Mouse (Mus musculus) forebrain, embryonic 10.5 days (tissue): ENCODE results near the gene Kcnj6. TPM values are rescaled to one million over a fixed set of nuclear protein-coding genes. Genes with fewer than 3 reads are reported as not detected.

Source experiments
- DNase-seq: peaks from one replicate; pipeline ENCODE4 v3.0.0-alpha.2; 2017; ENCODE audit warnings: low spot score; ENCODE audit errors: extremely low spot score
- H3K27ac ChIP-seq: fragments of 300-500 bp; sonication (generic); 2 replicates; pipeline ENCODE4 v1.5.1; 2016; ENCODE audit warnings: mild to moderate bottlenecking
- H3K27me3 ChIP-seq: fragments of 300-500 bp; sonication (generic); 2 replicates; pipeline ENCODE4 v1.6.1; 2016; ENCODE audit warnings: mild to moderate bottlenecking; ENCODE audit not compliant: poor library complexity, severe bottlenecking
- H3K36me3 ChIP-seq: fragments of 300-500 bp; sonication (generic); replicated peaks from 2 replicates; pipeline ENCODE4 v1.6.1; 2016; ENCODE audit warnings: mild to moderate bottlenecking, moderate library complexity
- H3K4me1 ChIP-seq: fragments of 300-500 bp; sonication (generic); 2 replicates; pipeline ENCODE4 v1.6.1; 2016
- H3K4me3 ChIP-seq: fragments of 300-500 bp; sonication (generic); 2 replicates; pipeline ENCODE4 v1.5.1; 2016; ENCODE audit warnings: mild to moderate bottlenecking, moderate library complexity
- H3K9me3 ChIP-seq: fragments of 300-500 bp; sonication (generic); 2 replicates; pipeline ENCODE4 v1.6.1; 2016; ENCODE audit warnings: mild to moderate bottlenecking, moderate library complexity
- WGBS: fragments of 180-500 bp; shearing (Covaris S2); methylation state at CpG from one replicate; pipeline ENCODE4 v1.1.7; 2016; 5-methylcytosine and 5-hydroxymethylcytosine counted together
- polyA plus RNA-seq: library from polyadenylated mRNA; unstranded; fragments of >200 nt; fragmentation: Nextera tagmentation; extraction: Ambion mirVana; gene quantifications from 2 replicates; pipeline ENCODE4 v1.2.1, GENCODE M21; 2016

The Kcnj6 gene
- polyA plus RNA-seq, 1 experiment from 2014 or later, result 0.22 TPM

DNA sequence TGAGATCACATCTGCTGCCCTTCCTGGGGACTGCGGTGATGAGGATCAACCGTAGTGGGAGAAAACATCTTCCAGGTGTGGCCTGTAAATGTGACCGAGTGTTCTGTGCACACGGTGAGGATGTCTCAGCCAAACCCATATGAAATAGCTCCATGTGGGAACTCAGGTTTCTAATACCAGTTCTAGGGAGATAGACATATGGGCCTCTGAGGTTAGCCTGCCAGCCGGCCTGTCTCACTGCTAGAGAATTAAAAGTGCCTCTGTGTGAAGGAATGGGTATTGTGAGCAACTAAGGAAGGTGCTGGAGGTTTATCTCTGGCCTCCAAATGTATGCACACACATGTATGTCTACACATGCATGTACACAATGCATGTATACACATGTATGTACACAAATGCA is 129.1 kb downstream of the Kcnj6 start:
- H3K4me1 ChIP-seq, result peaks cover 19% of the 10 kb centered on the region
- no peaks in the 10 kb centered on the region for H3K27me3 ChIP-seq
- H3K9me3 ChIP-seq, result no peaks in the 10 kb centered on the region
- WGBS, result 71% methylated on average over 5 of the region's 5 CpGs
- no peak overlapping the region for H3K4me3 ChIP-seq
- H3K36me3 ChIP-seq, result no peaks in the 10 kb centered on the region
- DNase-seq, result no peak
- H3K27ac ChIP-seq, result no peak overlapping the region

DNA sequence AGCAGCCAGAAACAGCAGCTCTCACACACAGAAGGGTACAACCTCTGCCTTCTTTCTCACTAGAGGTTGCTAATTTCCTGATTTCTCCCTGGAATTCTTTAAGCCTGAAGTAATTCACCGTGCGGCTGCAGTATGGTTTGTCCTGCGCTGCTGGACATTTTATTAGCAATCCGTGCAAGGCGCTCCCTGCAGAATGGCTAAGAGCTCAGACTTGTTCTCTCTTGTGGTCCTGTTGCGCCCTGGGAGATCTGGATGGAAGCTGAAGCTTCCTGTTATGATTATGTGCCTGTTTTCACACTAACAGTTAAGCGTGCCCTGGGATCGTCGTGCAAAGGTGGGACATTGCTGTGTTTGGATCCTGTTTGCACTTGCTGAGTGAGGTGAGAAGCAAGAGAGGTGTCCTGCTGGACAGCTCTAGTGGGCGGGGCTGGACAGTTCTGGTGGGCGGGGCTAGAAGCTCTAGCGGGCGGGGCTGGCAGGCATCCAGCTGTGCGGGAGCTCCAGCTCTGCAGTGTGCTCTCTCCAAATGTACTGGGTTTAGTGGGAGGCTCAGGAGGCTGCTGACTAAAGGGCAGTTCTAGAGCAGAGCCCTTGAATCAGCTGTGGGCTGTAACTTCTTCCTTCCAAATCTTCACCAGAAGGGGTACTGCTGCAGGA is 131.1 kb downstream of the Kcnj6 start:
- Histone ChIP-seq H3K36me3 (no peaks in the 10 kb centered on the region), H3K4me3 (no peak overlapping the region), H3K4me1 (peaks cover 9% of the 10 kb centered on the region; the same call in 1 of the 2 replicates), H3K9me3 (no peaks in the 10 kb centered on the region), H3K27me3 (no peaks in the 10 kb centered on the region), H3K27ac (no peak overlapping the region)
- 54% methylated on average over 14 of the region's 14 CpGs for WGBS
- DNase-seq, result no peak

- Histone ChIP-seq H3K4me1 (peaks cover 9% of the 10 kb centered on the region; the same call in 1 of the 2 replicates), H3K36me3 (no peaks in the 10 kb centered on the region), H3K4me3 (no peak overlapping the region), H3K27me3 (no peaks in the 10 kb centered on the region), H3K27ac (no peak overlapping the region), H3K9me3 (no peaks in the 10 kb centered on the region)
- whole genome bisulfite sequencing, result 85% methylated on average over 1 of the region's 1 CpGs
- no peak for DNase-seq
These were observed 131.7 kb downstream of the Kcnj6 start for GRCm38 (mm10) chr16:94865796-94866195.

DNA sequence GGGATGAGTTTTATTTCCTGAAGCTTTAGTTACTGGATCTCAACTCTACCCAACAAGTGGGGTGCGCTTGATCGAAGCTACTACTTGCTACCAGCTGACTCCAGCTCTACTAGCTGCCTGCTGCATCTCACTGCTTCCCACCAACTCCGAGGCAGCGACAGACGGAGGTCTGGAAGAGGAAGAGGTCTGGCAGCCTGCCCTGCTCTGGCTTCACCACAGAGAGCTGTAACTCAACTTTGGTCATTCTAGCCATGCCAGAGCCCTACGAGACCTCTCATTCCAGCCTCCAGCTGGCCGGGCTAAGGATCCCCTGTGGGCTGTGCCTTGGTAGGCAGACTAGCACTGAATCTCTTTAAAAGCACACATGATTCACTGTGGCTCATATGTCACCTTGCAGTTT is 132.4 kb downstream of the Kcnj6 start:
- Histone ChIP-seq H3K4me1 (peaks cover 9% of the 10 kb centered on the region; the same call in 1 of the 2 replicates), H3K27me3 (no peaks in the 10 kb centered on the region), H3K27ac (no peak overlapping the region), H3K36me3 (no peaks in the 10 kb centered on the region), H3K9me3 (no peaks in the 10 kb centered on the region), H3K4me3 (no peak overlapping the region)
- DNase-seq, result no peak
- 95% methylated on average over 7 of the region's 7 CpGs for WGBS

- no peaks in the 10 kb centered on the region for H3K36me3 ChIP-seq
- no peak for DNase-seq
- WGBS, result 94% methylated on average over 5 of the region's 5 CpGs
These were observed 134.0 kb downstream of the Kcnj6 start for GRCm38 (mm10) chr16:94863475-94863874.

GRCm38 (mm10) chr16:94855990-94856389 is 141.5 kb downstream of the Kcnj6 start:
- Histone ChIP-seq H3K4me1 (no peaks in the 10 kb centered on the region), H3K27ac (no peak overlapping the region), H3K27me3 (no peaks in the 10 kb centered on the region), H3K36me3 (no peaks in the 10 kb centered on the region), H3K9me3 (no peaks in the 10 kb centered on the region), H3K4me3 (no peak overlapping the region)
- DNase-seq, result no peak
- 88% methylated on average over 5 of the region's 5 CpGs for WGBS

More at GRCm38 (mm10) chr16:94863475-94863874, 134.0 kb downstream of the Kcnj6 start:
- Histone ChIP-seq H3K4me3 (no peak overlapping the region), H3K27me3 (no peaks in the 10 kb centered on the region), H3K27ac (no peak overlapping the region), H3K9me3 (no peaks in the 10 kb centered on the region), H3K4me1 (peaks cover 9% of the 10 kb centered on the region; the same call in 1 of the 2 replicates)

GRCm38 (mm10) chr16:94852407-94853160 is 144.9 kb downstream of the Kcnj6 start:
- H3K4me1 ChIP-seq, result peaks cover 27% of the 10 kb centered on the region
- no peak for DNase-seq
- no peak overlapping the region for H3K27ac ChIP-seq
- no peaks in the 10 kb centered on the region for H3K27me3 ChIP-seq
- no peak overlapping the region for H3K4me3 ChIP-seq
- H3K9me3 ChIP-seq, result no peaks in the 10 kb centered on the region
- no peaks in the 10 kb centered on the region for H3K36me3 ChIP-seq
- 92% methylated on average over 19 of the region's 19 CpGs for WGBS

DNA sequence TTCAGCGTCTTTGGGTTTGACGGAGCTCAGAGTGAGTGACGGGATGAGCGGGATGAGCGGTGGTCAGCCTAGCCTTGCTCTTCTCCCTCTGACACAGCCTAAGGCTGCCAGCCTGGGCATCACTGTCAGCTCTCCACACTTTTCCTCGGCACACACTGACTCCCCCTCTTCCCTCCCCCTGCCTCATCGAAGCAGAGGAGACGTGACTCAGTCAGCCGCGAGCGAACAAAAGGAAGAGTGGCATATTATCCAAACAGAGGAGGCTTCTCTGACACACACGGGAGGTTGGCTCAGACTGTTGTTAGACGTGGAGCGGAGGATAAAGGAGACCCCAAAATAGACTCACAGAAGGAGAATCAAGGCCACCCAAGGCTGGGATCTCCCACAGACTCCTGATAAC is 147.1 kb downstream of the Kcnj6 start:
- DNase-seq, result no peak
- Histone ChIP-seq H3K27me3 (no peaks in the 10 kb centered on the region), H3K4me3 (no peak overlapping the region), H3K27ac (no peak overlapping the region), H3K9me3 (no peaks in the 10 kb centered on the region), H3K36me3 (no peaks in the 10 kb centered on the region), H3K4me1 (peaks cover 28% of the 10 kb centered on the region)
- 64% methylated on average over 14 of the region's 14 CpGs for WGBS

GRCm38 (mm10) chr16:94845996-94846395 is 151.5 kb downstream of the Kcnj6 start:
- WGBS, result 94% methylated on average over 5 of the region's 5 CpGs
- no peak for DNase-seq
- H3K36me3 ChIP-seq, result no peaks in the 10 kb centered on the region
- H3K27ac ChIP-seq, result no peak overlapping the region
- no peaks in the 10 kb centered on the region for H3K9me3 ChIP-seq
- H3K4me3 ChIP-seq, result no peak overlapping the region
- peaks cover 51% of the 10 kb centered on the region for H3K4me1 ChIP-seq
- H3K27me3 ChIP-seq, result no peaks in the 10 kb centered on the region

GRCm38 (mm10) chr16:94844769-94845168 is 152.7 kb downstream of the Kcnj6 start:
- Histone ChIP-seq H3K4me1 (peaks cover 41% of the 10 kb centered on the region), H3K4me3 (no peak overlapping the region), H3K36me3 (no peaks in the 10 kb centered on the region), H3K27ac (peak overlapping the region; percentile 51; the same call in 1 of the 2 replicates), H3K27me3 (no peaks in the 10 kb centered on the region), H3K9me3 (no peaks in the 10 kb centered on the region)
- 66% methylated on average over 4 of the region's 4 CpGs for WGBS
- no peak for DNase-seq

GRCm38 (mm10) chr16:94839398-94839797 is 158.1 kb downstream of the Kcnj6 start:
- no peak for DNase-seq
- no peaks in the 10 kb centered on the region for H3K27me3 ChIP-seq
- H3K9me3 ChIP-seq, result no peaks in the 10 kb centered on the region
- 60% methylated on average over 6 of the region's 6 CpGs for WGBS
- no peaks in the 10 kb centered on the region for H3K36me3 ChIP-seq
- H3K27ac ChIP-seq, result no peak overlapping the region
- no peak overlapping the region for H3K4me3 ChIP-seq
- peaks cover 23% of the 10 kb centered on the region for H3K4me1 ChIP-seq

- WGBS, result 84% methylated on average over 9 of the region's 9 CpGs
These were observed 159.6 kb downstream of the Kcnj6 start for GRCm38 (mm10) chr16:94837881-94838280.

GRCm38 (mm10) chr16:94834502-94834901 is 163.0 kb downstream of the Kcnj6 start:
- WGBS, result 92% methylated on average over 9 of the region's 9 CpGs
- H3K9me3 ChIP-seq, result no peaks in the 10 kb centered on the region

More at GRCm38 (mm10) chr16:94837881-94838280, 159.6 kb downstream of the Kcnj6 start:
- no peak overlapping the region for H3K4me3 ChIP-seq
- no peak for DNase-seq
- H3K9me3 ChIP-seq, result no peaks in the 10 kb centered on the region
- no peaks in the 10 kb centered on the region for H3K27me3 ChIP-seq
- no peak overlapping the region for H3K27ac ChIP-seq
- no peaks in the 10 kb centered on the region for H3K36me3 ChIP-seq
- peaks cover 9% of the 10 kb centered on the region for H3K4me1 ChIP-seq

More at GRCm38 (mm10) chr16:94834502-94834901, 163.0 kb downstream of the Kcnj6 start:
- no peak for DNase-seq
- Histone ChIP-seq H3K4me3 (no peak overlapping the region), H3K27me3 (no peaks in the 10 kb centered on the region), H3K4me1 (peaks cover 9% of the 10 kb centered on the region), H3K36me3 (no peaks in the 10 kb centered on the region), H3K27ac (no peak overlapping the region)
